Mouse (Mus musculus) hindbrain, embryonic 16.5 days (tissue): Measurements from ENCODE around the gene Gm20721. TPM values are rescaled to one million over a fixed set of nuclear protein-coding genes. Genes with fewer than 3 reads are reported as not detected.
"Not testable (repeated sequence)": the region's sequence is repeated elsewhere in the genome, so short reads cannot be mapped to it uniquely, and the experiment has no call there.

Experiments
- ATAC-seq: fragments of 200-750 bp; cut with Nextera tagmentation; 2 replicates; pipeline ENCODE4 v1.8.0; 2017; ENCODE audit warnings: moderate TSS enrichment, moderate library complexity
- H3K27ac ChIP-seq: fragments of 300-500 bp; sonication (generic); 2 replicates; pipeline ENCODE4 v1.5.1; 2014; ENCODE audit warnings: low read depth, mild to moderate bottlenecking, control low read depth, low read length, moderate library complexity
- H3K27me3 ChIP-seq: fragments of 300-500 bp; sonication (generic); replicated peaks from 2 replicates; pipeline ENCODE4 v1.6.1; 2014; ENCODE audit warnings: low read length; ENCODE audit not compliant: control insufficient read depth, insufficient read depth
- H3K36me3 ChIP-seq: fragments of 300-500 bp; sonication (generic); 2 replicates; pipeline ENCODE4 v1.6.1; 2014; ENCODE audit warnings: mild to moderate bottlenecking, low read length, moderate library complexity, mixed read lengths; ENCODE audit not compliant: control insufficient read depth, insufficient read depth
- H3K4me1 ChIP-seq: fragments of 300-500 bp; sonication (generic); 2 replicates; pipeline ENCODE4 v1.6.1; 2014; ENCODE audit warnings: low read depth, low read length; ENCODE audit not compliant: control insufficient read depth, insufficient read depth
- H3K4me2 ChIP-seq: fragments of 300-500 bp; sonication (generic); 2 replicates; pipeline ENCODE4 v1.6.1; 2014; ENCODE audit warnings: mild to moderate bottlenecking, low read length, control low read depth, moderate library complexity
- H3K4me3 ChIP-seq: fragments of 300-500 bp; sonication (generic); 2 replicates; pipeline ENCODE4 v1.5.1; 2014; ENCODE audit warnings: mild to moderate bottlenecking, low read length, control low read depth, moderate library complexity
- H3K9ac ChIP-seq: fragments of 300-500 bp; sonication (generic); 2 replicates; pipeline ENCODE4 v1.6.1; 2014; ENCODE audit warnings: low read depth, mild to moderate bottlenecking, control low read depth, low read length, moderate library complexity
- H3K9me3 ChIP-seq: fragments of 300-500 bp; sonication (generic); 2 replicates; pipeline ENCODE4 v1.6.1; 2014; ENCODE audit warnings: mild to moderate bottlenecking, low read length, moderate library complexity; ENCODE audit not compliant: control insufficient read depth
- WGBS: fragments of 180-500 bp; shearing (Covaris S2); extraction: QIAGEN DNeasy Blood & Tissue Kit; methylation state at CpG from one replicate; pipeline ENCODE4 v1.1.7; 2014; 5-methylcytosine and 5-hydroxymethylcytosine counted together
- polyA plus RNA-seq: library from polyadenylated mRNA; unstranded; fragments of >200 nt; fragmentation: Nextera tagmentation; extraction: Ambion mirVana; gene quantifications from 2 replicates; pipeline ENCODE4 v1.2.1, GENCODE M21; 2015

Gene Gm20721
- polyA plus RNA-seq, 1 experiment from 2014 or later: 23.5 TPM

DNA sequence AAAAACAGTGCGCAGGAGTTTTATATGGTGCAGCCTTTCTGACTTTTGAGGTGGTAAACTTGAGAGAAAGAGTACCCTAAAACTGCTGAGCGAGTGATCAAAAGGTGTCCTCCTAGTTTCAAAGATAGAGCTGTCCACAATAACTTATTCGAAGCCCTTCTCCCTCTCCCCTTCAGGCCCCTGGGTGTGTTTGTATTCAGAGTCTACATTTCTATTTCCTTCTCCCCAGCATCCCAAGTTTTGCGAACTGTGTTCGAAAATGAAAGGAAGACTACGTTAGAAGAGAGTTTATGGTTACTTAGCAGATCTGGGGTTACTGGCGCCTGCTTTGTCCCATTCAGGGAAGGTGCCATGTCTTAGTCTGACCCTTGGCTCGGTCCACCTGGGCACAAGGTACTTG is 20.0 kb downstream of the Gm20721 start:
- no peak overlapping the region; the same call in 1 of the 2 replicates for H3K9ac ChIP-seq

DNA sequence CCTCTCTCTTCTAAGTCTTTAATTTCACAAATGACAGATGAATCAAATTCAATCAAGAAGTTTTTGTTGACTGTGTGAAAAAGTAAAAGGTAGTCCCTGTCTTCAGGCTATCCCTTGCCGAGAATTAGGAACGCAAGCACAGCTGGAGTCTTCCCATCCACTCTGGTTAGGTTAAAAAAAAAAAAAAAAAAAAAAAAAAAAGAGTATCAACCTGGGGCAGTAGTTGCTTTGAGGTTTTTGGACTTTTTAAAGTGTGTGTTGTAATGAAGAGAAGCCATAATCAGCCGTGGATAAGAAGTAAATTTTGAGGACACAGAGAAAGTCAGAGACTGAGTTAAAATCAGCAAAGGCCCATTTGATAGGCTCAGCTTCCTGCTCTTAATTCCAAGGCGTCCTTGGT is 20.5 kb downstream of the Gm20721 start:
- 72% methylated on average over 4 of the region's 4 CpGs for WGBS
- Histone ChIP-seq H3K27me3 (no peaks in the 10 kb centered on the region), H3K36me3 (no peaks in the 10 kb centered on the region), H3K9me3 (no peaks in the 10 kb centered on the region), H3K9ac (no peak overlapping the region), H3K4me2 (no peak overlapping the region), H3K4me1 (peaks cover 9% of the 10 kb centered on the region), H3K27ac (no peak overlapping the region), H3K4me3 (no peak overlapping the region)
- ATAC-seq: no peak

More for the DNA sequence above, 20.0 kb downstream of the Gm20721 start:
- Histone ChIP-seq H3K4me2 (peak overlapping the region; percentile 77), H3K4me3 (peak overlapping the region; percentile 95), H3K27ac (no peak overlapping the region), H3K36me3 (no peaks in the 10 kb centered on the region), H3K9me3 (no peaks in the 10 kb centered on the region), H3K27me3 (no peaks in the 10 kb centered on the region), H3K4me1 (peaks cover 9% of the 10 kb centered on the region)
- WGBS: 61% methylated on average over 8 of the region's 8 CpGs
- no peak for ATAC-seq

DNA sequence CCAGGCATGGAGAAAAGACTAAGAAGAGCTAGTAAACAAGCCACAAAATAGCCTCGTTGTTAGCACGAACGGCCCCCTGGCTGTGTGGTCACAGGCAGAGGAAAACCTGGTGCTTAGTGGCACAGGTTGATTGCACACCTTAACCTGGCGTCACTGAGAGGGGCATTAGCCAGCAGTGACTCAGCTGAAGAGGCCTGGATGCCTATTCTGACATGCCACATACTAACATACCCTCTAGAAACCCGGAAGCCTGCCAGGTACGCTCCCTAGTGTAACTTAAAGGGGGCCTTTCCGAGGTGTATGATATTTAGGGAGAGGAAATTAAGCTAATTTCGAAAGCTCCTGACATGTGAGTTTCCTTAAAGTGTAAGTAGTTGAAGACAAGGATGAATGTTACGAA is 29.9 kb downstream of the Gm20721 start:
- H3K4me1 ChIP-seq: no peaks in the 10 kb centered on the region
- H3K27me3 ChIP-seq: no peaks in the 10 kb centered on the region
- ATAC-seq: no peak
- no peaks in the 10 kb centered on the region for H3K36me3 ChIP-seq
- no peaks in the 10 kb centered on the region for H3K9me3 ChIP-seq
- H3K4me2 ChIP-seq: no peak overlapping the region
- H3K27ac ChIP-seq: no peak overlapping the region
- H3K9ac ChIP-seq: no peak overlapping the region
- WGBS: 92% methylated on average over 9 of the region's 9 CpGs
- H3K4me3 ChIP-seq: no peak overlapping the region

DNA sequence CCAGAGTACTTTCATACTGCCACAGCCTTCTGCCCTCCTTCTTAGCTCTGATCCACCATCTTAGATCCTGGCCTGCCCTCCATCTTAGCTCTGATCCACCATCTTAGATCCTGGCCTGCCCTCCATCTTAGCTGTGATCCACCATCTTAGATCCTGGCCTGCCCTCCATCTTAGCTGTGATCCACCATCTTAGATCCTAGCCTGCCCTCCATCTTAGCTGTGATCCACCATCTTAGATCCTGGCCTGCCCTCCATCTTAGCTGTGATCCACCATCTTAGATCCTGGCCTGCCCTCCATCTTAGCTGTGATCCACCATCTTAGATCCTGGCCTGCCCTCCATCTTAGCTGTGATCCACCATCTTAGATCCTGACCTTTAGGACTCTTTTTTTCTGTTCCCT is 31.1 kb downstream of the Gm20721 start:
- H3K9me3 ChIP-seq, H3K4me1 ChIP-seq, H3K27me3 ChIP-seq, H3K27ac ChIP-seq, H3K4me3 ChIP-seq, ATAC-seq, H3K4me2 ChIP-seq, H3K9ac ChIP-seq, H3K36me3 ChIP-seq: not testable (repeated sequence)

GRCm38 (mm10) chr2:174312661-174313060 is 33.9 kb downstream of the Gm20721 start:
- Histone ChIP-seq H3K27ac (no peak overlapping the region), H3K4me1 (no peaks in the 10 kb centered on the region; the same call in 1 of the 2 replicates), H3K9me3 (no peaks in the 10 kb centered on the region), H3K36me3 (no peaks in the 10 kb centered on the region), H3K27me3 (no peaks in the 10 kb centered on the region), H3K9ac (no peak overlapping the region), H3K4me3 (no peak overlapping the region), H3K4me2 (no peak overlapping the region)
- 77% methylated on average over 2 of the region's 2 CpGs for WGBS
- ATAC-seq: no peak

GRCm38 (mm10) chr2:174312118-174312647 is 34.3 kb downstream of the Gm20721 start:
- ATAC-seq: peak; percentile 83
- H3K36me3 ChIP-seq: no peaks in the 10 kb centered on the region
- no peaks in the 10 kb centered on the region; the same call in 1 of the 2 replicates for H3K4me1 ChIP-seq
- WGBS: 40% methylated on average over 4 of the region's 4 CpGs
- H3K9ac ChIP-seq: no peak overlapping the region
- no peak overlapping the region for H3K4me2 ChIP-seq
- no peak overlapping the region for H3K4me3 ChIP-seq
- no peaks in the 10 kb centered on the region for H3K27me3 ChIP-seq
- no peak overlapping the region for H3K27ac ChIP-seq
- H3K9me3 ChIP-seq: no peaks in the 10 kb centered on the region

DNA sequence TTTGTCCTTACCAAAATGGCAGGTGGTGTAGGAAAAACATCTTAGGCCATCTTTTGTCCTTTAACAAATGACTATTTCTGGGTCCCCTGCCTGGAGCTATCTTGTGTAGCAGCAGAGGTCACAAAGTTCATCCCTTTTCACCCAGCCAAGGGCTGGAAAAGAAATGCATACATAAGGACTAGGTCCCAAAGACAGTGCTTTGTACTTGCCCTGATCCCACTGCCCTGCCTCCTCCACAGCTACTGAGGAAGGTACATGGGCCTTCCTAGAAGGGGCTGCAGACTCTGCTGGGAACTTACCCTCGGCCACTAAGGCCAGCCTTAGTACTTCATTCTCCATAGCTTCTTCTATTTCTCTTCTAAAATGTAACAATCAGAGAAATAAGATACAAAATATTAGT is 34.9 kb downstream of the Gm20721 start:
- Histone ChIP-seq H3K9me3 (no peaks in the 10 kb centered on the region), H3K4me3 (no peak overlapping the region), H3K4me1 (no peaks in the 10 kb centered on the region; the same call in 1 of the 2 replicates), H3K27me3 (no peaks in the 10 kb centered on the region), H3K36me3 (no peaks in the 10 kb centered on the region), H3K27ac (no peak overlapping the region), H3K9ac (no peak overlapping the region), H3K4me2 (no peak overlapping the region)
- 48% methylated on average over 1 of the region's 1 CpGs for WGBS
- ATAC-seq: no peak

DNA sequence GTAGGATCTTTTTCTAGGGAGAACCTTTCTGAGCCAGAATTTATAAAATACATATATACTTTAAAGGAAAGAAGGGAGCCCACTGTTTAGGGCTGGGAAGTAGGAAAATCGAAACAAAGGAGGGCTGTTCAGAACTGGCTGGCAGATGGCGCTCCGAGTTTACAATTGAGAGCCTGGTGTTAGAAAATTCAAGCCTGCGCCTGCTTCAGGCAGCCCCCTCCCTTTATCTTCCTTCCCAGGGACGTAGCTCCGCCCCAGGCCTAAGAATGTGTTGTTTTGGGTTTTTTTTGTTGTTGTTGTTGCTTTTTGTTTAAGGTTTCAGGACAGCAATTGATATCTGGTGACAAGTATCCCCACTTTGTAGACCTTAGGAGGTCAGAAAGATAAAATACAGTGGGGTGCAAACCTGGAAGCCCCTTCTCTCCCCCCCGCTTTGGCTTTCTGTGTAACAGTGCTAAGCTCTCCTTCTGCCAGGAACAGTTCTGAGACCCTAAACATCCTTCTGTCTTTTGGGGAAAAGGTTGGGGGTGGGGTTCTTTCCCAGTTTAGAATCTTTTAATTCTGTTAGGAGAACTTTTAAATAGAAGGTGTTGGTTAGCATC is 35.5 kb downstream of the Gm20721 start:
- no peak overlapping the region for H3K4me2 ChIP-seq
- WGBS: 12% methylated on average over 7 of the region's 7 CpGs

DNA sequence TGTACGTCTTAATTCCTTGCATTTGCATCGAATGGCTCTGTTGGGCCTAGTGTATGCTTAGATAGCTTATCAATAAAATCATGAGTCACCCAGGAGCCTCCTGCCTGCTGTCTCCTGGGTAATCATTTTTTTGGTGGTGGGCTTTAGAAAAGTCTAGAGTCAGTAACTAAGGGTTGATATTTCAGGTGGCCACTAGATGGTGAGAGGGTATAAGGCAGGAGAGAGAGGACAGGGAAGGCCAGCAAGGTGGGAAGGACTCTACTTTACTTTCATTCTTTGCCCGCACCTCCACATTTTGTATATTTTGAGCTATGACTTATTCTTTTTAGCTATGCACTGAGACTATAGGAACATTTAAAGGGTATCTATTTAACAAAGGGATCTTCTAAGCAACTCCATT is 38.6 kb downstream of the Gm20721 start:
- Histone ChIP-seq H3K4me2 (no peak overlapping the region), H3K36me3 (no peaks in the 10 kb centered on the region), H3K9me3 (no peaks in the 10 kb centered on the region), H3K27me3 (no peaks in the 10 kb centered on the region), H3K9ac (no peak overlapping the region), H3K27ac (no peak overlapping the region), H3K4me3 (no peak overlapping the region), H3K4me1 (no peaks in the 10 kb centered on the region; the same call in 1 of the 2 replicates)
- ATAC-seq: no peak
- 89% methylated on average over 3 of the region's 3 CpGs for WGBS

More for the DNA sequence above, 35.5 kb downstream of the Gm20721 start:
- H3K4me3 ChIP-seq: no peak overlapping the region
- no peaks in the 10 kb centered on the region for H3K27me3 ChIP-seq
- no peaks in the 10 kb centered on the region for H3K36me3 ChIP-seq
- no peaks in the 10 kb centered on the region; the same call in 1 of the 2 replicates for H3K4me1 ChIP-seq
- no peak overlapping the region for H3K27ac ChIP-seq
- no peak overlapping the region for H3K9ac ChIP-seq
- H3K9me3 ChIP-seq: no peaks in the 10 kb centered on the region
- ATAC-seq: peak; percentile 79
